Mouse (Mus musculus) heart, postnatal 0 days (tissue): Measurements from ENCODE around the gene Tgfbr3.

Source experiments
- CTCF ChIP-seq: IDR thresholded peaks from 2 replicates; pipeline ENCODE4 v1.5.1; 2016; ENCODE audit warnings: antibody characterized with exemption, control low read depth, low read depth
- EP300 ChIP-seq: IDR thresholded peaks from 2 replicates; pipeline ENCODE4 v1.6.1; 2016; ENCODE audit warnings: antibody characterized with exemption, low read depth

DNA sequence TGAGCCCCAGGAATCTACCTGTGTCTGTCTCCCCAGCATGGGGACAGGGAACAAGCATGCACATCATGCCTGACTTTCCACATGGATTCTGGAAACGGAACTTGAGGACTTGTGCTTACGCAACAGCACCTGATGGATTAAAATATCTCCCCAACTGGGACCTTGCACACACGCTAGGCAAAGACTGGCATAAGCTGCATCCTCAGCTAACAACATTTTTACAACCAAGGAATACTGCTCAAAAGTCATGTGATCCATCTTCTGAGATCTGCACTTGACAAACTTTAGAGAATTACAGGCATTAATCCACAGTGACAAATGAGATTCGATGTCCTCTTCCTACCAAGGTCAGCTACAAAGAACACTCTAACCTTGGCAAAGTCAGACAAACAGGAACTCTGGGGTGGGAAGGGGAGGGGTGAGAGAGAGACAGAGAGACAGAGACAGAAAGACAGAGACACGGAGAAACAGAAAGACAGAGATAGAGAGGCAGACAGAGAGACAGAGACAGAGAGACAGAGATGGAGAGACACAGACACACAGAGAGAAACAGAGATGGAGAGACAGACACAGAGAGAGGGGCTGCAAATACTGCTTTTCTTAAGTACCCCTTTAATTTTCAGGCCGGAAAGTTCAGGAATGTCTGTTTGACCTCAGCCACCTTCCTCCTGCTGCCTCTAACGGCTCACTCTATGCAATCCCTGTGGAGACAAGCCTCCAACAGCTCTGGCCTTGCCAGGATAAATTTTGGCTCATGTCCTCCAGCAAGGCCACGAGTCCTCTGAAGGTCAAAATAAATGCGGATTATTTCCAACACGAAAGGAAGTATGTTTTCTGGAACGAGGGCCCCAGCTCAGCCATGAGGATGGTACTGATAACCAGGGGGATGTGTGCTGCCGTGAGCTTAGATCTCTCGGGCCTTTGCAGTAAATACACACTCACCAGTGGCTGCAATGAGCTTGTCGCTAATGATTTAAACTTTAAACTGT lies 55.8 kb downstream of the Tgfbr3 start:
- TF ChIP-seq EP300 (no peak), CTCF (no peak)
